In genomic region chr3:84723996-84724395, GRCm38 (mm10) we compare ENCODE assay signal across 22 mouse cellular contexts. TPM values are rescaled to one million over a fixed set of nuclear protein-coding genes. Genes with fewer than 3 reads are reported as not detected.
A peak's percentile ranks its signal among the peaks of the same experiment; 100 is the strongest.
DNase-seq lines count a peak whose midpoint lies in the region; ATAC-seq and TF ChIP-seq lines count a peak whose summit lies in the region.
"Had no signal": no experiment of that assay in that cellular context is flagged by ENCODE, and none has a peak within 500 bp of the region (broad histone marks: within the 10 kb centered on the region; RNA-seq: fewer than 3 reads in every experiment).

No protein-coding gene starts in this region.

- H3K4me3 ChIP-seq in heart, postnatal 0 days (ENCODE audit: low read depth, low read length) = no peak overlapping the region
- no peak overlapping the region for H3K4me3 ChIP-seq in MEL (ENCODE audit: control insufficient read depth in 1 of 2, insufficient read depth in 1 of 2, low read depth in 2 of 2, low read length in 2 of 2)
- H3K4me3 ChIP-seq in layer of hippocampus, adult 2 months = no peak overlapping the region

- no peak for TF ChIP-seq RAD21 in MEL (IDR thresholded peaks at IDR 0.05; ENCODE audit: low read depth, low read length)

- no peak for TF ChIP-seq CTCF in heart, postnatal 0 days (IDR thresholded peaks at IDR 0.05; ENCODE audit: low read depth)
- TF ChIP-seq CTCF in MEL (IDR thresholded peaks at IDR 0.05 in 2 of 3, conservative IDR thresholded peaks at IDR 0.05 in 1 of 3; ENCODE audit: control insufficient read depth in 1 of 3, insufficient read depth in 1 of 3, low read depth in 2 of 3, low read length in 3 of 3, poor library complexity in 1 of 3, severe bottlenecking in 1 of 3) = no peak
- TF ChIP-seq CTCF in layer of hippocampus, adult 2 months (conservative IDR thresholded peaks at IDR 0.05) = no peak

- H3K4me2 ChIP-seq in heart, postnatal 0 days (ENCODE audit: low read depth, low read length) = no peak overlapping the region

- no peak overlapping the region for H3K9ac ChIP-seq in heart, postnatal 0 days (replicated peaks; ENCODE audit: low read depth, low read length)
- H3K9ac ChIP-seq in MEL (ENCODE audit: control insufficient read depth, low read depth, low read length, poor library complexity, severe bottlenecking) = no peak overlapping the region

- no peak for TF ChIP-seq POLR2A in MEL (IDR thresholded peaks at IDR 0.05; ENCODE audit: control insufficient read depth in 1 of 2, insufficient read depth in 1 of 2, low read depth in 1 of 2, low read length in 2 of 2, poor library complexity in 1 of 2)

- no peaks in the 10 kb centered on the region for H3K36me3 ChIP-seq in heart, postnatal 0 days (replicated peaks; ENCODE audit: control insufficient read depth, insufficient read depth, low read length)
- H3K36me3 ChIP-seq in MEL (ENCODE audit: control insufficient read depth in 1 of 2, insufficient read depth in 2 of 2, low read length in 2 of 2) = no peaks in the 10 kb centered on the region
- H3K36me3 ChIP-seq: G1E had no signal

- no peak overlapping the region for H3K27ac ChIP-seq in heart, postnatal 0 days (ENCODE audit: low read depth)
- H3K27ac ChIP-seq in MEL (ENCODE audit: control insufficient read depth, low read depth, low read length) = no peak overlapping the region
- H3K27ac ChIP-seq in layer of hippocampus, adult 2 months = no peak overlapping the region

- no peaks in the 10 kb centered on the region for H3K9me3 ChIP-seq in heart, postnatal 0 days (replicated peaks; ENCODE audit: control insufficient read depth, low read length)
- H3K9me3 ChIP-seq in MEL (replicated peaks; ENCODE audit: insufficient read depth, low read length) = no peaks in the 10 kb centered on the region

- no peaks in the 10 kb centered on the region for H3K4me1 ChIP-seq in heart, postnatal 0 days (ENCODE audit: control insufficient read depth, insufficient read depth)
- no peaks in the 10 kb centered on the region for H3K4me1 ChIP-seq in MEL (ENCODE audit: control insufficient read depth in 1 of 2, insufficient read depth in 2 of 2, low read length in 2 of 2)

- H3K27me3 ChIP-seq in heart, postnatal 0 days (ENCODE audit: control insufficient read depth, insufficient read depth, low read length) = no peaks in the 10 kb centered on the region
- H3K27me3 ChIP-seq in MEL (ENCODE audit: control insufficient read depth in 1 of 2, insufficient read depth in 2 of 2, low read length in 2 of 2) = peaks cover 1 to 3% of the 10 kb centered on the region in 2 experiments; a peak in 1 of 4 replicates
- H3K27me3 ChIP-seq: CH12.LX had no signal

- peak; percentile 71 for DNase-seq in heart, adult 11 months
- no peak for DNase-seq in heart, postnatal 25 days (ENCODE audit: low spot score)
- no peak for DNase-seq in heart, postnatal 0 days (ENCODE audit: low spot score)
- no peak for DNase-seq in heart, postnatal 10 days
- DNase-seq in MEL (ENCODE audit: low read depth, low spot score) = peak; percentile 31
- no peak for DNase-seq in layer of hippocampus, adult 2 months (ENCODE audit: low spot score in 2 of 2)
- DNase-seq: adrenal gland, adult 2 months; adrenal gland, adult 8-10 months; adrenal gland, postnatal 10 days; adrenal gland, postnatal 14 days; adrenal gland, postnatal 25 days; adrenal gland, postnatal 36 days; B cell, adult 2 months; cerebellum, adult 11 months; cerebellum, adult 11-12 months; cerebellum, adult 18-20 months; cerebellum, adult 2 months had no signal

- H3K79me2 ChIP-seq in MEL (ENCODE audit: control insufficient read depth, insufficient read depth, low read length, poor library complexity) = no peaks in the 10 kb centered on the region

- no peak for TF ChIP-seq EP300 in heart, postnatal 0 days (IDR thresholded peaks at IDR 0.05; ENCODE audit: low read depth)
- TF ChIP-seq EP300 in MEL (IDR thresholded peaks at IDR 0.05; ENCODE audit: low read depth in 1 of 2, low read length in 2 of 2) = no peak

- ATAC-seq in heart, postnatal 0 days (ENCODE audit: insufficient read depth, low read depth) = peak; percentile 51; the same call in 1 of the 2 replicates
- ATAC-seq: activated CD4-positive, CD25-positive, alpha-beta regulatory T cell, adult 4 months; CD4-positive, CD25-positive, alpha-beta regulatory T cell, adult 4 months; Patski had no signal

- 28% methylated on average over 5 of the region's 5 CpGs for WGBS in heart, postnatal 0 days

- intact Hi-C loops in heart, postnatal 25 days (cut with DNase I) = no loop called here
- intact Hi-C loops in heart, postnatal 10 days (cut with DNase I) = no loop called here

TF ChIP-seq in MEL, 35 proteins besides CTCF, POLR2A, EP300 and RAD21:
- no peak for TF ChIP-seq KAT2A (conservative IDR thresholded peaks at IDR 0.05; ENCODE audit: low read depth, low read length)
- no peak for TF ChIP-seq RCOR1 (IDR thresholded peaks at IDR 0.05; ENCODE audit: low read depth, low read length)
- TF ChIP-seq MYC (IDR thresholded peaks at IDR 0.05; ENCODE audit: low read depth, low read length) = no peak
- no peak for TF ChIP-seq MAFK (IDR thresholded peaks at IDR 0.05; ENCODE audit: borderline replicate concordance, low read depth, low read length)
- peak; percentile 51 for TF ChIP-seq GATA1 (IDR thresholded peaks at IDR 0.05; ENCODE audit: low read depth, low read length)
- no peak for TF ChIP-seq SMC3 (IDR thresholded peaks at IDR 0.05; ENCODE audit: low read depth, low read length)
- TF ChIP-seq ZNF384 (IDR thresholded peaks at IDR 0.05; ENCODE audit: low read depth, low read length) = no peak
- TF ChIP-seq GABPA (IDR thresholded peaks at IDR 0.05; ENCODE audit: low read depth, low read length) = no peak

RNA-seq across cellular contexts. Expression of gene Tmem154, which starts 58.0 kb away (rescaled TPM):
- 1 to 10 TPM; 1.5 TPM for total RNA-seq in heart, postnatal 25 days (2021)
- total RNA-seq in heart, postnatal 0 days (2014; rRNA removed; ENCODE audit: low replicate concordance) = 0.57 and 1.7 TPM in 2 replicates
- 0.89 and 1.2 TPM in 2 replicates for polyA plus RNA-seq in heart, postnatal 0 days (2015; fragmentation: Nextera tagmentation; extraction: Ambion mirVana)
- total RNA-seq in heart, postnatal 10 days (2021) = 1 to 10 TPM; 2.8 to 3.9 TPM
- 0.03 and 0.12 TPM in 2 replicates for total RNA-seq in MEL (2012; rRNA removed)
- under 1 TPM in 1 of 2 experiments, not detected in 1; 0.10 TPM for polyA plus RNA-seq in MEL (2012; ENCODE audit: insufficient read depth in 1 of 2, insufficient read length in 2 of 2, low read depth in 1 of 2, low replicate concordance in 2 of 2, missing spikeins in 1 of 2)
- total RNA-seq in layer of hippocampus, adult 2 months (2021) = under 1 TPM; 0.12 to 0.72 TPM

Comparison
In these comparisons a context has a peak if more than half of its experiments do, and no peak if none do; other contexts are left out.
1. DNase-seq: peak in heart, adult 11 months (single experiment) and MEL (single experiment); none in heart, postnatal 25 days (single experiment), heart, postnatal 0 days (single experiment), heart, postnatal 10 days (0 of 2) and layer of hippocampus, adult 2 months (0 of 2).